Mouse (Mus musculus): Measurements from ENCODE around the gene D130043K22Rik. TPM values are rescaled to one million over a fixed set of nuclear protein-coding genes. Genes with fewer than 3 reads are reported as not detected.

The D130043K22Rik gene
- polyA plus RNA-seq, 1 experiment: 0.02 TPM

DNA sequence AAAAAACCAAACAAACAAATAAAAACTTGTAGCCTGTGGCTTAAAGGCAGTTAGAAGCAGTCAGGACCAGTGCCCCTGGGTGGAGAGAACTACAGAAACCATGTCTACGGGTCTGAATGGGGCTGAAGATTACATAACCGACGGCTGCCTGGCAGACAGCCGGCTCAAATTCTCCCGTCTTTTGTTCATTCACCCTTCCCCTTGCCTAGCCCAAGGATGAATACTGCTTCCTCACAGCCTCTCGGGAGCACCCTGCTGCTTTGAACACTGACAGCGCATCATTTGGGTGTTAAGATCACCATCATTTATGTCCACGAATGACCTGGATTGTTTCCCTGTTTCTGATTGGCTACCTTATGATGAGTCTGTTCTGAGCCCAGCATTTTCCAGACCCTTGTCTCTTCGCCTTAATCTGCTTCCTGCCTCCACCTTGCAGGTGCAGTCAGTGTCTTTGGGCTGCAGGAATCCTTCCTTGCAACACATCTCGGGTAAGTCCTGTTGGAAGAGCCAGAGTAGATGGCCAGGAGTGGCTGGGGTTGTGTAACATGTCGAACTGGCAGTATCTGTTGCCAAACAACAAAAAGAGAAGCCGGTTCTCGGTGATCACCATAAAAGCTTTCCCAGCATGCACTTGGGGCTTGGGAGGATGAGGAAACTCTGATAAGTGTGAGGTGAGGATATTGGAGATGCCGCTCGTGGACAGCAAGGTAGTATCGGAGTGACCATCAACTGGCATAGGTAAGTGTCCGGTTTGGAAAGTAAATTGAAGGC is 97.8 kb downstream of the D130043K22Rik start, which contains the start of gene Gpld1:
Gene Gpld1, plus strand, starts transcription at position 641 of the 771 bp plus-strand sequence.
- Histone ChIP-seq H3K27me3 (ENCODE audit: control insufficient read depth, insufficient read depth, insufficient read length) (no peaks in the 10 kb centered on the region), H3K79me3 (ENCODE audit: low read depth) (no peaks in the 10 kb centered on the region), H3K36me3 (ENCODE audit: control insufficient read depth, insufficient read depth) (no peaks in the 10 kb centered on the region), H3ac (ENCODE audit: control insufficient read depth, insufficient read length, low read depth) (no peak within 1 kb of the TSS), H3K79me2 (ENCODE audit: control insufficient read depth, insufficient read depth) (no peaks in the 10 kb centered on the region), H3K4me3 (ENCODE audit: insufficient read depth, poor library complexity, severe bottlenecking) (no peak within 1 kb of the TSS)
- TF ChIP-seq MYOD1 (IDR thresholded peaks at IDR 0.05; ENCODE audit: control insufficient read depth, insufficient read length, low read depth): no peak
- TF ChIP-seq CEBPB (IDR thresholded peaks at IDR 0.05; ENCODE audit: low read depth): no peak
- no peak for TF ChIP-seq MYOG (IDR thresholded peaks at IDR 0.05; ENCODE audit: control insufficient read depth, extremely low read depth, insufficient read length)
- TF ChIP-seq MAX (IDR thresholded peaks at IDR 0.05): no peak
- no peak for TF ChIP-seq CTCF (IDR thresholded peaks at IDR 0.05; ENCODE audit: control insufficient read depth, insufficient read depth, insufficient read length)
- TF ChIP-seq USF1 (IDR thresholded peaks at IDR 0.05; ENCODE audit: low read depth): no peak
- TF ChIP-seq FOSL1 (IDR thresholded peaks at IDR 0.05; ENCODE audit: insufficient read depth, low read length, poor library complexity, severe bottlenecking): no peak

DNA sequence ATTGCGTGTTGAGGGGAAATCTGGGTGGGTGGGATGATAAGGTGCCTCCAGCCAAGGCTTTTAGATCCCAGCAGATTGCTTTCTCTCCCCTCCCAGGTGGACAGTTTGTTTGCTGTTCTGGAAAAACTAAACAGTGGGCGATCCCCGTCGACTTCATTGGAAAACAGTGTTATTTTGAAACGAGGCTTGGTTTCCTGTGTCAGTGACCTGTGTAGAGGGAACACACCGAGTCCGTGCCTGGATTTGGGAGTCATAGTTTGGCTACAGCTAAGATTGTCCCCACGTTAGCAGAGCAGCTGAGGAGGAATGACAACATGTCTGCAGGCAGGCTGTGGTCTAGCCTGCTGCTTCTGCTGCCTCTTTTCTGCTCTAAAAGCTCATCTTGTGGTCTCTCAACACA is 98.4 kb downstream of the D130043K22Rik start:
- Histone ChIP-seq H3K27me3 (ENCODE audit: control insufficient read depth, insufficient read depth, insufficient read length) (no peaks in the 10 kb centered on the region), H3K4me3 (ENCODE audit: insufficient read depth, poor library complexity, severe bottlenecking) (no peak overlapping the region), H3K79me2 (ENCODE audit: control insufficient read depth, insufficient read depth) (no peaks in the 10 kb centered on the region), H3K36me3 (ENCODE audit: control insufficient read depth, insufficient read depth) (no peaks in the 10 kb centered on the region), H3K79me3 (ENCODE audit: low read depth) (no peaks in the 10 kb centered on the region), H3ac (ENCODE audit: control insufficient read depth, insufficient read length, low read depth) (no peak overlapping the region)
- TF ChIP-seq CEBPB (IDR thresholded peaks at IDR 0.05; ENCODE audit: low read depth): no peak

DNA sequence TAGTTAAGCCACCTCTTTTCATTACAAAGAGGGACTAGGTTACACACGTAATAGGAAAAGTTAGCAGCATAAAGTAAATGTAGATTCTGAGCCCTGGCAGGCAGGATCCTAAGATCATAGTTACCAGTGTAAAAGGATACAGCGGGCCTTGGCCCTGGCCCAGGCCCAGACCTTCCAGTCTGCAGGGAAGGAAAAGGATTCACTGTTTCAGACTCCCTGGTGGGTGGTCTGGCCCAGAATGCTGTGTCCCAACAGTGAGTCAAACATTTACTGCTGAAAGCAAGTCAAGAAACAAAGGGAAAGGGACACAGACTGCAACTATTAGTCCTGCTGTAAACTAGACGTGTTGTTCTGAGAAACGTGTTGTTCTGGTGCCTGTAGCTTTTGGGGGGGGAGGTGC is 100.6 kb downstream of the D130043K22Rik start:
- Histone ChIP-seq H3K79me3 (ENCODE audit: low read depth) (no peaks in the 10 kb centered on the region), H3ac (ENCODE audit: control insufficient read depth, insufficient read length, low read depth) (no peak overlapping the region), H3K36me3 (ENCODE audit: control insufficient read depth, insufficient read depth) (no peaks in the 10 kb centered on the region), H3K27me3 (ENCODE audit: control insufficient read depth, insufficient read depth, insufficient read length) (no peaks in the 10 kb centered on the region), H3K79me2 (ENCODE audit: control insufficient read depth, insufficient read depth) (no peaks in the 10 kb centered on the region), H3K4me3 (ENCODE audit: insufficient read depth, poor library complexity, severe bottlenecking) (no peak overlapping the region)
- TF ChIP-seq USF1 (IDR thresholded peaks at IDR 0.05; ENCODE audit: low read depth) (no peak), FOSL1 (IDR thresholded peaks at IDR 0.05; ENCODE audit: insufficient read depth, low read length, poor library complexity, severe bottlenecking) (no peak), CEBPB (IDR thresholded peaks at IDR 0.05; ENCODE audit: low read depth) (no peak), MAX (IDR thresholded peaks at IDR 0.05) (no peak), MYOD1 (IDR thresholded peaks at IDR 0.05; ENCODE audit: control insufficient read depth, insufficient read length, low read depth) (no peak), CTCF (IDR thresholded peaks at IDR 0.05; ENCODE audit: control insufficient read depth, insufficient read depth, insufficient read length) (no peak), MYOG (IDR thresholded peaks at IDR 0.05; ENCODE audit: control insufficient read depth, extremely low read depth, insufficient read length) (no peak)

DNA sequence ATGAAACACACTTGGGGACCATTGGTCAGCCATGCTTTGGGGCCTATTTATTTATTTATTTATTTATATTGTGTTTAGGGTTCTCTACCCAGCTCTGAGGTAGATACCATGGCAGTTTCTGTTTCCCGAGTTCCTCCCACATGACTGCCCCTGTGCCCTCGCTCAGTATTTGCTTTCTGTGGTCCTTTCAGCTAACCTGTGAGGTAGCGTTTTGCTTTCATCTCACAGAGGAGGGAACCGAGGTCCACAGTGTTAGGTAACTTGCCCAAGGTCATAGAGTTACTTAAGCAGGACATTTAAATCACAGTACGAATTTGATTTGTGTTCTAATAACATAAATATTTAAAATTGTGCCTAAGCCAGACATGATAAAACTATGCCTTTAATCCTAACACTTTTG is 102.2 kb downstream of the D130043K22Rik start:
- Histone ChIP-seq H3K79me2 (ENCODE audit: control insufficient read depth, insufficient read depth) (no peaks in the 10 kb centered on the region), H3K4me3 (ENCODE audit: insufficient read depth, poor library complexity, severe bottlenecking) (no peak overlapping the region), H3K27me3 (ENCODE audit: control insufficient read depth, insufficient read depth, insufficient read length) (no peaks in the 10 kb centered on the region), H3K79me3 (ENCODE audit: low read depth) (no peaks in the 10 kb centered on the region), H3ac (ENCODE audit: control insufficient read depth, insufficient read length, low read depth) (no peak overlapping the region), H3K36me3 (ENCODE audit: control insufficient read depth, insufficient read depth) (no peaks in the 10 kb centered on the region)
- no peak for TF ChIP-seq USF1 (IDR thresholded peaks at IDR 0.05; ENCODE audit: low read depth)
- TF ChIP-seq MYOG (IDR thresholded peaks at IDR 0.05; ENCODE audit: control insufficient read depth, extremely low read depth, insufficient read length): no peak
- TF ChIP-seq MYOD1 (IDR thresholded peaks at IDR 0.05; ENCODE audit: control insufficient read depth, insufficient read length, low read depth): no peak
- TF ChIP-seq MAX (IDR thresholded peaks at IDR 0.05): no peak
- no peak for TF ChIP-seq CEBPB (IDR thresholded peaks at IDR 0.05; ENCODE audit: low read depth)
- no peak for TF ChIP-seq CTCF (IDR thresholded peaks at IDR 0.05; ENCODE audit: control insufficient read depth, insufficient read depth, insufficient read length)
- TF ChIP-seq FOSL1 (IDR thresholded peaks at IDR 0.05; ENCODE audit: insufficient read depth, low read length, poor library complexity, severe bottlenecking): no peak

DNA sequence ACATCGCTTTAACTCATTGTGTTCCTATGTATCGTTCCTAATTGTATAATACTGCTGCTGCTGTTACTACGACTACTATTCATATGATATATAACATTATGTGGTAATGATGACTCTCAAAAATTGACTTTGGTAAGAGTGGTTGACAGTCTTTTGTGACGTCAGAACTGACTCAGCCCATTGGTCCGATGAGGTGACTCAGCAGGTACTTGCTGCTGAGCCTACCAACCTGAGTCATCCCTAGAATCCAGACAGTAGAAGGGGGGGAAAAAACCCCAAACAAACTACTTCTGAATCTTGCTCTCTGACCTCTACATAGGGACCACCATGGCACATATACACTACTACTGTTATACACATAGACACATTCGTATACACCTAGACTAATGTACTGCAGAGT is 103.9 kb downstream of the D130043K22Rik start:
- Histone ChIP-seq H3K4me3 (ENCODE audit: insufficient read depth, poor library complexity, severe bottlenecking) (no peak overlapping the region), H3K79me3 (ENCODE audit: low read depth) (no peaks in the 10 kb centered on the region), H3ac (ENCODE audit: control insufficient read depth, insufficient read length, low read depth) (no peak overlapping the region), H3K79me2 (ENCODE audit: control insufficient read depth, insufficient read depth) (no peaks in the 10 kb centered on the region), H3K27me3 (ENCODE audit: control insufficient read depth, insufficient read depth, insufficient read length) (no peaks in the 10 kb centered on the region), H3K36me3 (ENCODE audit: control insufficient read depth, insufficient read depth) (no peaks in the 10 kb centered on the region)
- no peak for TF ChIP-seq MAX (IDR thresholded peaks at IDR 0.05)
- no peak for TF ChIP-seq MYOD1 (IDR thresholded peaks at IDR 0.05; ENCODE audit: control insufficient read depth, insufficient read length, low read depth)
- no peak for TF ChIP-seq CTCF (IDR thresholded peaks at IDR 0.05; ENCODE audit: control insufficient read depth, insufficient read depth, insufficient read length)
- TF ChIP-seq MYOG (IDR thresholded peaks at IDR 0.05; ENCODE audit: control insufficient read depth, extremely low read depth, insufficient read length): no peak
- no peak for TF ChIP-seq USF1 (IDR thresholded peaks at IDR 0.05; ENCODE audit: low read depth)
- no peak for TF ChIP-seq FOSL1 (IDR thresholded peaks at IDR 0.05; ENCODE audit: insufficient read depth, low read length, poor library complexity, severe bottlenecking)
- no peak for TF ChIP-seq CEBPB (IDR thresholded peaks at IDR 0.05; ENCODE audit: low read depth)

Other genes starting within 250 kb of the D130043K22Rik start
- not detected for gene Armh2, start 103.9 kb upstream of the D130043K22Rik start, polyA plus RNA-seq (2012; fragmentation: generic; extraction: Trizol)
- 45.7 TPM for gene Gmnn, start 83.2 kb upstream of the D130043K22Rik start, polyA plus RNA-seq (2012; fragmentation: generic; extraction: Trizol)
- 28.3 TPM for gene BC005537, start 43.5 kb upstream of the D130043K22Rik start, polyA plus RNA-seq (2012; fragmentation: generic; extraction: Trizol)
- gene Acot13, start 13.6 kb upstream of the D130043K22Rik start, polyA plus RNA-seq (2012; fragmentation: generic; extraction: Trizol): 44.4 TPM
- 10.5 TPM for gene Tdp2, start 13.5 kb upstream of the D130043K22Rik start, polyA plus RNA-seq (2012; fragmentation: generic; extraction: Trizol)
- 1.1 TPM for gene Aldh5a1, start 92.5 kb downstream of the D130043K22Rik start, polyA plus RNA-seq (2012; fragmentation: generic; extraction: Trizol)
- 0.02 TPM for gene Gpld1, start 98.0 kb downstream of the D130043K22Rik start, polyA plus RNA-seq (2012; fragmentation: generic; extraction: Trizol)
- gene Mrs2, start 175.2 kb downstream of the D130043K22Rik start, polyA plus RNA-seq (2012; fragmentation: generic; extraction: Trizol): 9.5 TPM
- not detected for gene Dcdc2a, start 210.9 kb downstream of the D130043K22Rik start, polyA plus RNA-seq (2012; fragmentation: generic; extraction: Trizol)